Mouse (Mus musculus) adrenal gland, postnatal 4 days (tissue): ENCODE measurements around the gene Cmss1. TPM values are rescaled to one million over a fixed set of nuclear protein-coding genes. Genes with fewer than 3 reads are reported as not detected.

ENCODE experiments used
- DNase-seq, 2 experiments: peaks; one replicate each; pipeline ENCODE4 v3.0.0; 2021 to 2022; ENCODE audit warnings: low spot score in 2 of 2, mixed read lengths in 2 of 2
- total RNA-seq, 2 experiments: library from RNA; stranded (reverse); gene quantifications; 2 replicates each; pipeline ENCODE4 v1.2.3; 2021

The Cmss1 gene
- total RNA-seq, 2 experiments from 2014 or later: 22.8 to 24.4 TPM

- no peak for DNase-seq
Measured at GRCm38 (mm10) chr16:57353932-57354331, 252.7 kb downstream of the Cmss1 start.

- no peak for DNase-seq
Measured at GRCm38 (mm10) chr16:57353166-57353721, 253.4 kb downstream of the Cmss1 start.

GRCm38 (mm10) chr16:57352751-57353150 is 253.9 kb downstream of the Cmss1 start, which contains the start of gene Filip1l:
Gene Filip1l (plus strand): TSS chr16:57353093.
- DNase-seq: no peak

DNA sequence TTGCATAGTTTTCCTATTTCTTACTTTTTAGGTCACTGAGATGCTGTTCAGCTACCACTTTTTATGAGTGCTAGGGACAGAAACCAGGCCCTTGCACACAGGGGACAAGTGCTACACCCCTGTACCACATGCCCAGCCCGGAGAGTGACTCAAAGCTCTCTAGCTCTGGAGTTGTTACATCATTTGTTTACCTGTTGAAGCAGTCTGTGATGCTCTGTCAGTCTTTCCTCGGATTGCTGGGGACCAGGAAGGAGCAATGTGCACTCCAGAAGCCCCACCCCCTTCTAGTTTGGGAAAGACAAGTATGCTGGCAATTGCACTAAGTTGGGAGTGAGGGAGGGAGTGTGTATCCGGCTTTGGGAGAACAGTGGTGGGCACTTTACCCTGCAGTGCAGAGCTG is 257.0 kb downstream of the Cmss1 start:
- DNase-seq: no peak

- no peak for DNase-seq
Measured at GRCm38 (mm10) chr16:57349039-57349438, 257.6 kb downstream of the Cmss1 start.

DNA sequence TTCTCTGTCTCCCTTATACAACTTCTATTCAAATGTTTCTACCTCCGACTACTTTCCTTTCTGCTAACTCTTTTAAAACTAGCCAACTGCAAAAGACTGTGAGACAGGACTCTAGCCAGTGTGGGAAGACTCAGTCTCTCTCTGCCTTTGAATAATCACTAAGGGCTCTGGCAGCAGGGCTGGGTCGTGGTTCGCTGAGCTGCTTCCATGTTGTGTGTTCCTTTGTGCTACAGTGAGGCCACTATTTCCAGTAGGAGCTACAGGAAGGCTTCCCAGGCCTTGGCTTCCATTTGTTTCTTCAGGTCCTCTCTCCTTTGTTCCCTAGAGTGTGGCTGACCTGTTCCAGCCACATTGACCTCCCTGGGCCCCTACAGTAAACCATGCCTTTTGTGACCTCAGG is 260.4 kb downstream of the Cmss1 start:
- DNase-seq: no peak

GRCm38 (mm10) chr16:57340613-57340898 is 266.1 kb downstream of the Cmss1 start:
- DNase-seq: no peak

GRCm38 (mm10) chr16:57339765-57340612 is 266.7 kb downstream of the Cmss1 start:
- no peak for DNase-seq

- no peak for DNase-seq
Measured at GRCm38 (mm10) chr16:57336770-57337423, 269.8 kb downstream of the Cmss1 start.

GRCm38 (mm10) chr16:57332301-57332700 is 274.4 kb downstream of the Cmss1 start:
- no peak for DNase-seq

- DNase-seq: no peak
Measured at GRCm38 (mm10) chr16:57330111-57330510, 276.6 kb downstream of the Cmss1 start.

GRCm38 (mm10) chr16:57329028-57329427 is 277.6 kb downstream of the Cmss1 start:
- no peak for DNase-seq

DNA sequence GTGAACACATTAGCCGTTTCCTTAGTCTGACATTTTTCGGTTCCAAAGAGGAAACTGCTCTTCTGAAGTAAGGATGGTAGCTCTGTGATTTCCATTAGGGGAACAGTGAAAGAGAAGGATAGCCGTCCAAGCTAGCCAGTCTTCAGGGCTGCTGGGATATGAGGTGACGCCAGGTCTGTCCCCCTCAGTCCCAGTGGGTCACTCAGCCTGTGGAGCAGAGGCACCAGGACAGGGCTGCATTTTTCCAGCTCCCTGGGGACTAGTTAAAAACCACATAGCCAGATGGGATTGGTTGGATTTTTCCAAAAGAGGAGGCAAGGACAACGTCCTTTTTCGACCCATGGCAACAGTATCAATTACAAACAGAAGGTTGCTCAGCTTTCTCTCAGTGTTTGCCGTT is 279.7 kb downstream of the Cmss1 start:
- no peak for DNase-seq

DNA sequence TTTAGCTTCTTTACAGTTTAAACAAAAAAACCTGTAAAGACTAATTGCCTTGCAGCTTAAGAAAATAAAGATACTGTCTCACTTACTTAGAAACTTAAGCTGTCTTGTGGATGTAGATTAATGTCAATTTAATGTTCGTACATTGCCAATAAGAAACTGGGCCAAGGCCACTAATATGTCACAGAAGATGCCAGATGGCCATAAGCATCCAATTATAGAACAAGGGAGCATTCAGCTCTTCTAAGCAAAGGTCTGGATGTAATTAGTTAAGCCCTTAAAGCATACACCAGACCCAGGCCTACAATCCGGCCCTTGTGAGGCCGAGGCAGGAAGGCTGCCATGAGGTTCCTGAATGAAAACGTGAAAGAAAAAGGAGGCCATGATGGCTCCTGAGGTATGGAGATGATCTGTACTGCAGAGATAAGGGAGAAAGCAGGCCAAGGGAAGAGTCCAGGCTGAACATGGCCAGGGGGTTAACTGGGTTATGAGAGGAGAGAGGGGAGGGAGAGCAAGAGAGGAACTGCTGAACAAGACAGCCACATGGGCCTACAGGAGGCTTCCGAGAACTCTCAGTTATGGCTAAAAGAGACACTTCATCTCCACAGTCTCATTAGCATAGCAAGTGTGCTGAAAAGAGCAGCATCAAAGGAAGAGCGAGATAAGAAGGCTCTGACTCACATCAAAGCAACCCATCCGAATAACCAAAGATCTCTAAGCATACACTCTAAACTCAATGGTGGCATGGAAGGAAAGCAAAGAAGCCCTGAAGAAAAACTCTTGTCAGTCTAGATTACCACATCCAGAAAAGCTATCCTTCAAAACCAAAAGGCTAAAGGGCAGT is 287.2 kb downstream of the Cmss1 start:
- DNase-seq: no peak

GRCm38 (mm10) chr16:57318637-57319125 is 288.0 kb downstream of the Cmss1 start:
- no peak for DNase-seq

GRCm38 (mm10) chr16:57317882-57318636 is 288.6 kb downstream of the Cmss1 start:
- DNase-seq: no peak

GRCm38 (mm10) chr16:57317127-57317526 is 289.5 kb downstream of the Cmss1 start:
- no peak for DNase-seq

DNA sequence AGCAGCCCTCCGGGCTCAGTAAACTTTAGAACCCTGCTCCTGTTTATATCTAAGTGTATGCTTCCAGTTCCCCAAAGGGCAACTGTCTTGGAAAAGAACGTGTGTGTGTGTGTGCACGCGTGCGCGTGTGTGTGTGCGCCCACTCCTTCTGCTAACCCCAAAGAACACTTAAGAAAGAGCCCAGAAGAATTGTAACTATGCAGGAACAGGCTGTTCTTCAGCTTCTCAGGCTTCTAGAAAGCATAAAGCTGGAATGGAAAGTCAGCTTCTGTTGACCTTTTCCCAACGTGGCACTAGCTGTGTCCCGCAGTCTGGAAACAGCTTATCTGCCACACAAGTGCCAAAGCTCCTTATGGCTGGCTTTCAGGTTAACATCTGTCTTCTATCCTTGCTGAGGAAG is 291.6 kb downstream of the Cmss1 start:
- no peak for DNase-seq

DNA sequence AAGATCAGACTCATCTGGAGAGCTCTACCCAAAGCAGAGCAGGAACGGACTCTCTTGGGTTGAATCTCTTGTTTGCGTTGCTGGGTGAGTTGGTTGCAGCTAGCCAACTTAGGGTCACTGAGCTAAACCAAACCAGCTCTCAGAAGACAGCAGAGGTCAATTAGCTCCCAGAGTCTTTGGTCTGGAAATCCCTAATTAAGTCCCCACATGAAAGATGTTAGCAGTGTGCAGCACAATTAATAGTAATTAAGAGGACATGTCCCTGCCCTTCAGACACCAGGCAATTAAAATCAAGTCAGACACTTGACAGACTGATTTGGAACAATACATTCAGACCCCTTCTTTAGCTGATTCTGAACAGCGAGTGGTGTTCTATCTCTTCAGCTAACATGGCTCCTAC is 292.4 kb downstream of the Cmss1 start:
- no peak for DNase-seq

DNA sequence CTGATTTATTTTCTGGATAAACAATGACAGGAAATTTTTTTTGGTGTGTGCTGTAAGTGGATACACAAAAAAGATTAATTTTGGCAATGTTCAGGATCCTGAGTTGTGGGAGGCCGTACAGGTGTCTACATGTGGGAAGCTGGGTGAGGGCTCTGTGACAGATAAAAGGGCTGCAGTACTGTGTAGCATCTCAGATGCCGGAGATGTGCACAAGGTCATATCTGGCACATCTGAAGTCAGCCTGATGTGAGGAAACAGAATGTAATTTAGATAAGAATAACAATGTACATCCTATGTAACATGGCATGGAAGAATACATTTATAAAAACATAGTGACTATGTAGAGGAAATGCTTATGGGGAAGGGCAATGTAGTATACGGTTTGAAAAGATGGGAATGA is 293.2 kb downstream of the Cmss1 start:
- no peak for DNase-seq

GRCm38 (mm10) chr16:57312130-57312529 is 294.5 kb downstream of the Cmss1 start:
- no peak for DNase-seq
